Mouse (Mus musculus): ENCODE results near the gene Chtf18.

DNA sequence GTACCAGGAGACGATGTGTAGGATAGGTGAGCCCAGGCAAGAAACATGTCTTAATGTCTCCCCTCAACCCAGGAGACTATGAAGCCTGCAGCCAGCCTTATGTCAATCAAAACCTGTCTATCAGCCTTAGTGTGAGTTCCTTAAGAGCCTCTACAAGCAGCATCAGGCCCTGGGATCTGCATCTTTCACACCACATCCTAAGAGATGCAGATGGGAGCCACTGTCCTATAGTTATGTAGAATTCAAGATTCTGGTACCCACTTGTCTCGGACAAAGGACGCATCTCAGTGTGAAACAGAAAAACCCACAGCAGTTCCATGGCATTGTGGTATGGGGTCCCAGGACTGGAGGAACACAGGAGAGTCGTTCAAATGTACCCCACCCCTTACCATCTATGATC is 27.9 kb upstream of the Chtf18 start:
- TF ChIP-seq CTCF (IDR thresholded peaks at IDR 0.05; ENCODE audit: borderline replicate concordance, control insufficient read depth, extremely low read depth, insufficient read depth, low read length, poor library complexity) (no peak), POLR2A (IDR thresholded peaks at IDR 0.05; ENCODE audit: control insufficient read depth, extremely low read depth, insufficient read depth, low read length, poor library complexity) (no peak)

All from thymus, adult 2 months (tissue).